Mouse (Mus musculus) fat pad, adult 2 months (tissue): ENCODE results near the gene Azin2.

Source experiments
- DNase-seq: peaks from one replicate; pipeline ENCODE4 v3.0.0-alpha.2; 2011; ENCODE audit warnings: low read depth, low spot score; ENCODE audit errors: extremely low read depth

Gene Azin2

DNA sequence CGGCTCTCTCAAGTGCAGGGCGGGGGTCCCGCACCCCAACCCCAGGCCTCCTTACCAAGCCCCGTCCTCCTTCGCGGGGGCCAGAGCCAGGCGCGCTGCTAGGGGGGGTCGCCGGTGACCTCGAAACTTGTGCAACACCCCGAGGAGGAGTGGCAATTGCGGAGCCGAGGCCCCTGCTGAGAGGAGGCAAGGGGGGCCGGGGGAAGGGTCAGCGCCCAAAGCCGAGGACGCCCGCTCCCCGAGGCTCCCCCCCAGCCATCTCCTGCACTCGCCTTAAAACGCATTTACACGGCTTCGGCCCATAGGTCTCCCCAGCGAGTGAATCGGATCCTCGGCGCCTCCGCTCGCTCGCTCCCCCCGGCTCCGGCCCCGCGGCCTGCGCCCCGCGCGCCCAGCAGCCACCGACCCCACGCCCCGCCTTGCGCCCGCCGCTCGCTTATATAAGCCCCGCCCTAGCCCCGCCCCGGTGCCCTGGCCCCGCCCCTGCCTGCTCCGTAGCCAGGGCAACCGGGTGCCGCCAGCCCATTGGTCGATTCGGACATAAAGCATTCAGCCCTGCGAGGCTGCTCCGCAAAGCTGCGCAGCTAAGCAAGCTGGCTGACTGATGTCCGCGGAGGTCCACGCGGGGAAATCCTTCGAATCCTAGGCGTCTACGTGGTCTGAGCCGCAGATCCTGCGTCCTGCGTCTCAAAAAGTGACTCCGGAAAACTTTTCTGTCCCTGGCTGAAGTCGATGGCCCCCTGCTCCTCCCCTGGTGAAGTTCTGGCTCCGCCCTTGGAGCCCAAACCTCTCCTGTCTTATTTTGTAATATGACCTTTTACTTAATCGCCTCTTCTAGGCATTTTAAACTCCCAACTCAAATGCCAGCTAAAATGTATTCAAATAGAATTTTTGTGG lies at the start of gene Azin2:
Azin2 (minus strand) TSS at position 414 of the 897 bp plus-strand sequence.
- no peak for DNase-seq

DNA sequence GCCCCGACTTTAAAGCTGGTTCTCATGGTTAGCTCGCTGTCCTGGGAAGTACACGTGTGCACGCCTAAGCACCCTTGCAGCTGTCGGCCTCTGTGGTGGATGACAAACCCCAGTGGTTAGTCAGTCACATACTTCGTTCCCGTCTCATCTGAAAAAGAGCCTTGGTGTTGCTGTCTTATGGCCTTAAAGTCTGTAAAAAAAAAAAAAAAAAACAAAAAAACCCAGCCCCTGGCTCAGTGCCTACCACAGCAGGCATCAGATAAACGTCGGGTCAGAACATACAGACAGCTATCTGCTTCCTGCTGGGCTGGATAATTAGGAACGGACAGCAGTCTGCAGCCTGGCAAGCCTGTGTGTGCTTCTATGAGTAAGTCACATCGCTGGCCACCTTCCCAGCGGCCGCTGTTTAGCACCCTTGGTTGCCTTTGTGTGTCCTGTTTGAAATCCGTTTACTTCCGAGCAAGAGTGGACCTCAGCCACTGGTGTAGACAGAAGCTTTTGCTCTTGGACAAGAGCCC lies 49.4 kb upstream of the Azin2 start:
- no peak for DNase-seq

DNA sequence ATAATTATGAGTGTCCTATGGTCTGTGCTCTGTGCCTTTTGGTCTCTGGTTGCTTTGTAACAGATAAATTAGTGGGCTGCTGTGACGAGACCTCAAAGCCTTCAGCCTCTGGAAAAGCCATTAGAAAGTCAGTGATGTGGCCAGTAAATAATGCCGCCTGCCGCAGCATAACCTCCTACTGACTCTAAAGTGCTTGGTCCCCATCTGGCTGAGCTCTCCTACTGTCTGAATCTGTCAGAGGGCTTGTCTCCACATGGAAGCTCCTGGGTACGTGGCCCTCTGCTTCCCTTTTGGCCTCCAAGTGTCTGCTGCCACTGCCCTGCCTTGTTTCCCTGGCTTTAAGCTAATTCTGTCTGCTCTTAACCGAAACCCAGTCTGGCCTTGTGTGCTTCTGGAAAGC lies 47.3 kb upstream of the Azin2 start:
- DNase-seq, result no peak

DNA sequence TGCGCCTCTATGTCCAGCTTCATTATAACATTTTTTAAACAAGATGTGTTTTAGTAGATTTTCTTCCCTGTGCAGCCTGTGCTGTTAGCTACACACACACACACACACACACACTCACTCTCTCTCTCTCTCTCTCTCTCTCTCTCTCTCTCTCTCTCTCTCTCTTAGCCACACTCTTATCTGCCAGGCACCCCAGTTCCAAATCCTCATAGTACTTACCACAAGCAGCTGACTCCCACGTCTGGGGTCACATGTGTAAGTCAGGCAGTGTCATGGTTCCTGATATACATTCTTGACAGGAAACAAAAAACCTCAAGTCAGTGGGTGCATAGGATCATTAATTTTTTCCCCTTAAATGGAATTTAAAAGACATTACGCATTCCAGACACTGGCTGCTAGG lies 46.4 kb upstream of the Azin2 start:
- no peak for DNase-seq

DNA sequence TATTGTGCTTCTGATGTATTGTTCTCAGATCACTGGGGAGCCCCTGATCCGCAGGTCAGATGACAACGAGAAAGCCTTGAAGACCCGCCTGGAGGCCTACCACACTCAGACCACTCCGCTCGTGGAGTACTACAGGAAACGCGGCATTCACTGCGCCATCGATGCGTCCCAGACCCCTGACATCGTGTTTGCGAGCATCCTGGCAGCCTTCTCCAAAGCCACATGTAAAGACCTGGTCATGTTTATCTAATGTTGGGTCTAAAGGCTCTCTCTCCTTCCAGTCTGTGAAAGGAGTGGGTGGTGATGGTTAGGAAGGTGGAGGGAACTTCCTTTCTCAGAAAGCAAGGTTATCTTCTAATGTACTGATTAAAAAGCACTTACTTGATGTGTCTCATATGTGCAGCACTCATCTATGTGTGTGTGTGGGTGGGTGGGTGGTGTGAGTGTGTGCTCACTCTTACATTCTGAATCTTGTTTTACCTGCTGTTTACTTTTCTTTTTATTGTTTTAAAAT lies 45.8 kb upstream of the Azin2 start:
- DNase-seq, result no peak

DNA sequence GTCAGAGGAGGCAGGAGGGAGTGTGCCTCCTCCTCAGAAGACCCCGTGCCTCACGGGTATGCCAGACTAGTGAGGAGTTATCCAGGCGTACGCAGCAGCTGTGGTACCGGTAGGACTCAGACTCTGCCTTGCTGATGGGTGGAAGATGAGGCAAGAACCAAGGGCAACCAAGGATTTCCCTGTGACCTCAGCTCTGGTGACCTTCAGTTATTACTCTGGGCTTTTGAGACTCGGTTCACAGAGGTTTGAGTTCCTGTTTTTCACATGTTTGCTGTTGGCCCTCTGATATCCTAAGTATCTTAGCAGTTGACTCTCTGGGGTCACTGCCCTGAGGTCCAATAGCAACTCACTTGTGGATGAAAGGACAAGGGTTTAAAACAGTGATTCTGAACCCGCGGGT lies 41.5 kb upstream of the Azin2 start:
- no peak for DNase-seq

DNA sequence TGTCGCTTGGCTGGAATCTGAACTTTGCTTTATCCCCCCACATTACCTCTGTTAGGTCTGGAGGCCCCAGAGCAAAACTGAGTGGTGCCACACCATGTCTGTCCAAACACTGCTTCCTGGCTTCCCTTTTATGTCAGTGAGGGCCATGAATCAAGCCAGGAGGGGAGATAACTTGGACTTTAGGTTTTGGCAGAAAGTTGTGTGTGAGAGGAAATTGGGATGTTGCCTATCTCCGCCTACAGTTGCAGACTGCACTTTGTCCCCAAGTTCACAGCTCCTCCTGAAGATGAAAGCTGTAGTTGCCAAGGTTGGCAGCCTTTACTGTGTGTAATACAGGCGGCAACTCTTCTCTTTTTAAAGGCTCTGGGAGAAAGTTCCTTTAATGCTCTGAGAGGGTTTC lies 38.5 kb upstream of the Azin2 start:
- DNase-seq, result no peak

DNA sequence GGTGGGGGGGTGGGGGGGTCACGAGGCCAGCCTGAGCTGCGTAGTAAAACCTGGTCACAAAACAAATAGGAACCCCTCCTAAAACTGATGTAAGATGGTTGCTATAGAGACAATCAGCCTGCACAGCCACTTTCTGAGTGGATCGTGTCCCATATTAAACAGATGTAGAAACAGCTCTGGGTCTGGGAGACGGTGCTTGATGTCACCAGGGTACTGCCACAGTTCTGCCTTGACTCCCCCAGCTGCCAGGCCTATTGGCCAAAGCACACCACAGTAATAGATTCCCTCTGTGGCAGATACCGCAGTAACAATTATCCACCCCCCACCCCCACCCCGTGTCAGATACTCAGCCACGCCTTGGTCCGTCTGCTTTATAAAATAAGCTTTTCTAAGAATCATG lies 36.2 kb upstream of the Azin2 start:
- no peak for DNase-seq

DNA sequence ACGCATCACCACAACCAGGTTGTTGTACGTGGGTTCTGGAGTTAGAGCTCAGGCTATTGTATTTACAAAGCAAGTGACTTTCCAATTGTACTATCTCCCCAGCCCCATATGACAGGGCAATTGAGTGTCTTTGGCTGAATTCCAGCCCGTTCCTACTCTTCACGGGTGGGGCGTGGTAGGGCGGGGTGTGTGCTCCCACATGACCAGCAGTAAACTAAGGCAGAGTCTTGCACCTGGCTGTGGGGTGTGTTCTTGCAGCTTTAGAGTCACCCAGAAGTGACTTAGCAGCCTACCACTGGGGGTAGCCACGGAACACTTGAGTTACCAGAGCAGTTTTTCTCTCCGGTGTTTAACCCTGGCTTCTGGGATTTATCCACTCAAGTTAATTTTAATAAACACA lies 35.0 kb upstream of the Azin2 start:
- DNase-seq, result no peak

DNA sequence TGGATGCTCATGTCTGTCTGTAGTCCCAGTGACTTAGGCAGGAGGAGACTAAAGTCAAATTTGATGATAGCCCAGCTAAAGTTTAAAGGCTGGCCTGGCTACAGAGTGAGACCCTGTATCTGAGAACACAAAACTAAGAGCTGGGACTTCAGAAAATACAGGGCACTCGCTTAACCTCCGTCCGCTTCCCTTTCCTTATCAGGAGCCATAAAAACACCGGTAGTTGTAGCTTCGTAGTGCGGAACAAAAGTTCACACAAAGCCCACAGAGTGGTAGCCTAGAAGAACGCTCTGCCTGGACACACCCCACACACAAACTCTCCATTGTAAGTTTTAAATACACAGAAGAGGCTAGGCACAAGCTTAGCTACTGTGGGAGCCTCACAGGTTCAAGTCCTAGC lies 33.0 kb upstream of the Azin2 start:
- DNase-seq, result no peak

DNA sequence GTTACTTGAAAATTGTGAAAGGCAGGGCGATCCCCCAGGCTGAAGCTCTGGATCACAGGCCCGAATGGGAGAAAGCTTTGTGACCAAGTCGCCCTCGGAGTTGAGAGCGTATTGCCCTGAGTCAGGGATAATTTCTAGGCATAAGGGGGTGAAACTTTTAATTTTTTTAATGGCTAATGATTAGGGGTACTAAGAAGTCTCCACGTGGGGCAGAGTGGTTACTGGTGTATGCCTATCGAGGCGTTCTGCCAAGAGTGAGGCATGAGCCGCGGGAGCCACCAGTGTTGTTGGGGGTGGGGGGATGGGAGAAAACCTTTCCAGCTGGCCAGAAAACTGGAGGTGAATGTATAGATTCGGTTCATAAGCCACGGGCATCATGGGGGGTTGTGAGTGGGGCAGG lies 31.4 kb upstream of the Azin2 start:
- DNase-seq, result no peak

DNA sequence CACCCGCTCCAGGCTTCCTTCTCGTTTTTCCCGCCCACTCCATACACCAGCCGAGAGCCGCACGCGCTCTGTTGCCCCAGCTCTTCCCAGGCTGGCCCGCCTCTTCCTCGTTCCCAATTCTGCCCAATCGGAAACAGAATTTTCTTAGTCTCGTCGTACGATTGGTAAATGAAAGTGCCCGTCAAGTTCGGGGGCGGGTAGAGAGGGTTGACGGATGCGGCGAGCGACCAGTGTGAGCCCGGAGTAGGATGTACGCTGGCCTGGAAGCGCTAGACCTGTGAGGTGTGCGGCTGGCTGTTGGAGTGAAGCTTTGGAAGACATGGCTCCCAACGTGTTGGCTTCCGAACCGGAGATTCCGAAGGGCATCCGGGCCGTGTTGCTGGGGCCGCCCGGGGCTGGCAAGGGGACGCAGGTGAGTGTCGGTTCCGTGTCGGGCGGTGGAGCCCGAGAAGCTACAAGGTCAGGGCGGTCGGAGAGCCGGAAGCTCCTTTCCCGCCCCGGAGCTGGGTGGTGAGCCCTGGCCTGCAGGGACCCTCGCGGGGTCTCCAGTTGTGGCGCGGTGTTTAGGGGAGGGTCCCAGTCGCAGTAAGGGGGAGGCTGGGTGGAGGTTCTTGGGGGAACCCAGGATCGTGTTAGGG lies 30.9 kb upstream of the Azin2 start:
- DNase-seq, result peak; percentile 82

DNA sequence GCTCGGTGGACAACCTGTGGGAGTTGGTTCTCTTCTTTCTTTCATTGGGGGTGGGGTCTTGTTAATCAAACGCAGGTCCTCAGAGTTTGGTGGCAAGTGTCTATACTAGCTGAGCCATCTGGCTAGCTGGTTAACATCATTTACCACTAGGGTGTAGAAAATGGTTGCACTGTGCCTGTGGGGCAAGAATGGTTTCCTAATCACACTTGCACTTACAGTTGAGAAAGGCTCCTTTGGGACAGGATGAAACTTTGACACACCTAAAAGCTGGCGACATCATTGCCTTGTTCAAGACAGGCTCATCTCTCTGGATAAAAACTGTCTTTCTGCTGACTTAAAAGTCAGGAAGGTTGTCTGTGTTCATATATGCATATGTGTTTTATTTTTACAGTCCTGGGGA lies 29.9 kb upstream of the Azin2 start:
- DNase-seq, result peak; percentile 68

DNA sequence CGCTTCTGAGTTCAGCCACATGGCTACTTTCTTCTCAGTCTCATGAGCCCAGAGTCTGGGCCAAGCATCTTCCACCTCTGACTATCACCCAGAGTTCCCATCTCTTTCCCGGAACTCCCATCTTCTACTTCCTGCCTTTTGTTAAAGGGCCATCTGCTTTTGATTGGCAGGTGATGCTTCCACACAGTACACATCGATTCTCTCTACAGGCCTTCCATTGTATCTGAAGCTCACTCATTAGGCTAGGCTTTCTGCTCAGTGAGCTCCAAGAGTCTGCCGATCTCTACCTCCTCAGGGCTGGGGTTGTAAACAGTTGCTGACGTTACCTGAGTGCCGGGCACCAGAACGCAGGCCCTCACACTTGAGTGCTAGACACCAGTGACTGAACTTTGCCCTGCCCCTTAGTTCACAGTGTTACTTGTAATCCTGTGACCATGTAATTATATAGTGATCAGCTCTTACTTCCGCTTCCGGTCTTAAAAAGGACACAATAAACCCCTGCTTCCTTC lies 29.3 kb upstream of the Azin2 start, which contains the start of gene Ak2:
Ak2 (plus strand) TSS at position 459 of the 509 bp plus-strand sequence.
- DNase-seq, result no peak

DNA sequence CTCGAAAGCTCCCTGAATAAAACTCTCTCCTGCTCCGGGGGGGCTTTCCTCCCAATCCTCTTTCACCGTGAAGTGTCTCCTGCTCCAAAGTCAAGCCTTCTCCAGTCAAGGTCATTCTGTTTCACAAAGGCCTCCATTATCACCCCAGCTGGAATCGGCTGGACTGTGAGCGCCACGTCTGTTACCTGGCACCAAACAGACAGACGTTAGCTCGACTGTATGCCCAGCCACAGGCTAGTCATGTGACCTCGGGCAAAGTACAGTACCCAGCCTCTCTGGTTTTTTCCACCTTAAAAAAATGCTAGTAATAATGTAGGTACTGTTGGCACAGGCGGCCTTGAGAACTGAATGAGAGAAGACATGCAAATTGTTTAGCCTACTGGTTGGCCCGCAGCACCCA lies 27.4 kb upstream of the Azin2 start:
- DNase-seq, result no peak

DNA sequence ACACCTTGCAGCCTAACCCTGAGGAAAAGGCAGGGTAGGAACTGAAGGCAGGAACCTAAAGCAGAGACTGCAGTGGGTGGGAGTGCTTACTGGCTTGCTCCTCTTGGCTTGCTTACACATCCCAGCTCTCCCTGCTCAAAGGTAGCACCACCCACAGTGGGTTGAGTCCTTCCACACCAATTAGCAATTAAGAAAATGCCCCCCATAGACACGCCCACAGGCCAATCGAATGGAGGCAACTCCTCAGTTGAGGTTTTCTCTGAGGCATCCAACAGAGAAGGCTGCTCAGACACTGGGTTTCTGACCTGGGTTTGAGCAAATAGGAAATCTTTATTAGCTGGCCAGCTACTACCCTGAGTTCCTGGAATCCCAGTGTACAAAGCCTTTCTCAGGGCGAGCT lies 26.7 kb upstream of the Azin2 start:
- no peak for DNase-seq

DNA sequence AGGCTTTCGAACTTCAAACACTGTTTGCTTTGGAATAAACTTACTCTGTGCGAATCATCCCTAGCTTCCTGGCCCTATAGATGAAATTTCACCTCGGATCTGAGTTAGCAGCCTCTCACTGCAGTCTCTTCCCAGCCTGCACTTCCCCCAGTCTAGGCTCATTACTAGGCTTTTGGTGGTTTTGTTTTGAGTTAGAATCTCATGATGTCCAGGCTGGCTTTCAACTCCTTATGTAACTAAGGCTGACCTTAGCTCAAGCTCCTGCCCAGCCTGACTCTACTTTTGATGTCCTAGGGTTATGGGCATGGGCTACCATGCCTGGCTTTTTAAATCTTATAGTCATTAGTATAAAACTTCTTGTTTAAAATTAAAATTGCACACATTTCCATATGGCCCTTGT lies 22.4 kb upstream of the Azin2 start:
- DNase-seq, result no peak

DNA sequence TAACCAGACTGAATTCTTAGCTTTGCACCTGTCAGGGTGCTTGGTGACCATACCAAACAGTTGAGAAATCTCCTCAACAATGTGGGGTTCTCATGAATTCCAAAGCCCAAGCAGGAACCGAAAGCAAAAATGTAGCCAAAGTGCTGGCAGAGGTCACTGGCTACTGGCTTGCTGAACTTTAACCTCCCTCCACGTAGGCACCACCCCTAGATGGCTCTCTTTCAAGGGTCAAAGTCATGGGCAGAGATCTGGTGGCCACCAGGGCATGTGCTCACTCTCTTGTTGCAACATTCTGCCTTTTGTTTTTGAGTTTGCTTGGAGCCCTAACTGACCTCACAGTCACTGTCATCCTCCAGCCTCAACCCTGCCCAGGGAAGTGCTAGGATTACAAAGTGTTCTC lies 21.4 kb upstream of the Azin2 start:
- no peak for DNase-seq

DNA sequence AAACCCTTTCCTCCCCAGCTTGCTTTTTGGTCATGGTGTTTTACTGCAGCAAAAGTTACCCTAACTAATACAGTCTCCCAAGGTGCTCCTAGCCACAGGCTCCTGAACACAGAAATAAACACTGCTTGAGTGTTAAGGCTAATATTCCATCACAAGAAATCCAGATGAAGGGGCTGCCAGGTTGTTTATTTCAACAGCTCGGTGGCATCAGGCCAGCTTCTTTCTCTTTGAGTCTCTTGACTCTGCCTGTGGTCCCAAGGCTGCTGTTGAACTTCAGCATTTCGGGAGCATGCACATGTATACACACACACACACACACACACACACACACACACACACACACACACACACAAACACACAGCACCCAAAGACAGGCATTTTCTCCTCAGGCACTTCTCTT lies 20.9 kb upstream of the Azin2 start:
- no peak for DNase-seq

DNA sequence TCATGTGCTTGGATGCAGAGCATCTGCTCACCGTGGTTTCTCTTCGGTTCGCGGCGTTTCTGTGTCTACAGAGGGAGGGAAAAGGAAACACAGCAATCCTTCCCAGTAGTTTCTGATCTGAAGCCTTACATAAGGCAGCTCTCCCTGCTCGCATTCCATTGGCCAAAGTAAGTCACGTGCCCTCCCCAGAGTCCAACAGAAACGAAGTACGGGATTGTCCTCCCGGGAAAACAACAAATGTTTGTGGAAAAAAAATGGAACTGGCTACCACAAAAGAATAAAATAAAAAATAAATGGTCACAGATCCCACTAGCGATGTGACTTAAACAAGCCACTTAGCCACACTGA lies 19.6 kb upstream of the Azin2 start:
- no peak for DNase-seq

DNA sequence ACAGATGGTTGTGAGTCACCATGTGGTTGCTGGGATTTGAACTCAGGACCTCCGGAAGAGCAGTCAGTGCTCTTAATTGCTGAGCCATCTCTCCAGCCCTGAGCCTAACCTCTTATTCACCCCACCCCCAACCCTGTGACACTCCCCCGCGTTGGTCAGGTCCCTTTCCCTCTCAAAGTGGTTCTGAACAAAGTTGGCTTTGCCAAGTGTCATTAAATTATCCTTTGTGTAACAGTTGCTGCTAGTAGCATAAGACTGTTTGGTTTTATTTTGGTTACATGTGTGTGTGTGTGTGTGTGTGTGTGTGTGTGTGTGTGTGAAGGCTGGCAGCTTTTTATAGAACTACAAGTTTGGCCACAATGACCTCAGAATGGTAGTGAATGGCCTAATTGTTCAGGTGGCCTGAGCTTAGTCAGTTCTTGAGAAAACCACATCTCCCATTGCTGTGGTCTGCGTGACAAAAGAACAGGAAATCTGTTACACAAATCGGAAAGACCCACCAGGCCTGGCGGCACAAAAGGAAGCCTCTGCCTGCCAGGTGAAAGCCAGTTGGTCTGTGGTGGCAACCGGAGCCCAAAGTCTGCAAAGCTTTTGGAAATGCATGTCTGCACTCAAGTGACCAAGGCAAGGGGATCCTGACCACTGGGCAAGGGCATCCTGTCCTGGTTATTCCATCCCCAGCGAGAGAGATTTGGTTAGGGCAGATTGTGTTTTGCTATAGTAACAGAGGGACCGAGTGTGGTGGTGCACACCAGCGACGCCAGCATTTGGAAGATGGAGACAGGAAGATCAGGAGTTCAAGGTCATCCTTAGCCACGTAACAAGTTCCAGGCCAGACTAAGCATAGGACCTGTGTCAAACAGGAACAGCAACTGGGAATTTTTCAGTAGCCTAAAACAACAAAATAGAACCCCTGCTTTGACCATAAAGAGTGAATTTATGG lies 18.9 kb upstream of the Azin2 start:
- no peak for DNase-seq
